Mouse (Mus musculus) spleen, postnatal 36 days (tissue): ENCODE data around the gene Lhfpl5.

ENCODE experiments used
- DNase-seq, 2 experiments: peaks; one replicate each; pipeline ENCODE4 v3.0.0; 2022; ENCODE audit warnings: low spot score in 2 of 2, mixed read lengths in 1 of 2

Lhfpl5 gene

DNA sequence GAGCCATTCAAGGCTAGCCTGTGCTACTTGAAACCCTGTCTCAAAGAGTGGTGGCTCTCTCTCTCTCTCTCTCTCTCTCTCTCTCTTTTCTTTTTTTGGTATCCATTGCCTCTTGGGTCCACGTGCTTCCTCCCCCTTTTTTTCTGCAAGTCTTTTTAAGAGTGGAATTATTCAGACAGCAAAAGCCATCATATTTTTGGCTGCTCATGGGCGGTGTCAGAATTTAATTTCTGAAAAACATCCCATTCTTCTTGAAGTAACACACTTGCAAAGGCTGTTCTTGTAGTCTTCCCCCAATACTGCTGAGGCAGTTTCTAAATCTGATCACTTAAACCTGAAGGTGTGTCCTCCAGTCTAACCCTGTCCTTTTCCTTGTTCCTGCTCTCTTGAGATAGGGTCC, 51.5 kb downstream of the Lhfpl5 start:
- DNase-seq = no peak

GRCm38 (mm10) chr17:28628248-28629124, 53.0 kb downstream of the Lhfpl5 start:
- DNase-seq = no peak

- DNase-seq = no peak
Measured at GRCm38 (mm10) chr17:28629125-28629524, 53.7 kb downstream of the Lhfpl5 start.
